9 mouse cellular contexts compared by ENCODE assay signal in genomic region chr6:102170913-102171312, GRCm38 (mm10).
DNase-seq lines count a peak whose midpoint lies in the region; ATAC-seq lines count a peak whose summit lies in the region.
"Had no signal": no experiment of that assay in that cellular context is flagged by ENCODE, and none has a peak within 500 bp of the region (broad histone marks: within the 10 kb centered on the region; RNA-seq: fewer than 3 reads in every experiment).

No protein-coding gene starts in this region.

- WGBS in heart, embryonic 12.5 days: 40% methylated on average over 6 of the region's 6 CpGs

- no peaks in the 10 kb centered on the region for H3K27me3 ChIP-seq in heart, embryonic 12.5 days (replicated peaks)
- H3K27me3 ChIP-seq: liver, embryonic 15.5 days had no signal

- H3K4me2 ChIP-seq in heart, embryonic 12.5 days: no peak overlapping the region
- H3K4me2 ChIP-seq: liver, embryonic 15.5 days had no signal

- no peaks in the 10 kb centered on the region for H3K36me3 ChIP-seq in heart, embryonic 12.5 days
- H3K36me3 ChIP-seq: liver, embryonic 15.5 days had no signal

- H3K4me3 ChIP-seq in heart, embryonic 12.5 days: no peak overlapping the region
- H3K4me3 ChIP-seq: liver, embryonic 15.5 days had no signal

- DNase-seq in heart, postnatal 4 days: peak; percentile 4
- peak; percentile 12 for DNase-seq in right cerebral cortex, adult 18-20 months
- no peak for DNase-seq in right cerebral cortex, postnatal 4 days
- DNase-seq in retina, postnatal 1 day: peak; percentile 63
- no peak for DNase-seq in right cerebral cortex, postnatal 25 days
- DNase-seq in cerebellum, postnatal 25 days: no peak

- no peaks in the 10 kb centered on the region for H3K9me3 ChIP-seq in heart, embryonic 12.5 days (replicated peaks)
- H3K9me3 ChIP-seq: liver, embryonic 15.5 days had no signal

- H3K27ac ChIP-seq in heart, embryonic 12.5 days (ENCODE audit: poor library complexity, severe bottlenecking): no peak overlapping the region
- H3K27ac ChIP-seq: liver, embryonic 15.5 days had no signal

- H3K9ac ChIP-seq in heart, embryonic 12.5 days: no peak overlapping the region
- H3K9ac ChIP-seq: liver, embryonic 15.5 days had no signal

- no peaks in the 10 kb centered on the region for H3K4me1 ChIP-seq in heart, embryonic 12.5 days (replicated peaks)
- H3K4me1 ChIP-seq: liver, embryonic 15.5 days had no signal

- no peak for ATAC-seq in heart, embryonic 12.5 days (ENCODE audit: insufficient number of reproducible peaks, low FRiP score)
- peak; percentile 96 for ATAC-seq in common myeloid progenitor, adult 5-6 weeks (replicated peaks; ENCODE audit: low read depth, poor library complexity, severe bottlenecking)

Comparison
In these comparisons a context has a peak if more than half of its experiments do, and no peak if none do; other contexts are left out.
1. DNase-seq: peak in heart, postnatal 4 days (single experiment), right cerebral cortex, adult 18-20 months (single experiment) and retina, postnatal 1 day (single experiment); none in right cerebral cortex, postnatal 4 days (single experiment), right cerebral cortex, postnatal 25 days (single experiment) and cerebellum, postnatal 25 days (0 of 2).